Mouse (Mus musculus) kidney, adult 2 months (tissue): ENCODE measurements around the gene Nkap.

ENCODE experiments used
- CTCF ChIP-seq: fragments of 200-500 bp; conservative IDR thresholded peaks from 2 replicates; pipeline ENCODE4 v1.5.1; 2011; ENCODE audit warnings: low read depth, mild to moderate bottlenecking, control low read depth, low read length, moderate library complexity, mixed read lengths; ENCODE audit not compliant: insufficient read depth, insufficient read length
- POLR2A ChIP-seq: fragments of 200-500 bp; IDR thresholded peaks from one replicate; pipeline ENCODE4 v1.6.1; 2011; ENCODE audit warnings: low read depth, low read length, control low read depth

GRCm38 (mm10) chrX:37141732-37142131, 15.1 kb downstream of the Nkap start:
- TF ChIP-seq CTCF (no peak), POLR2A (no peak)
